Comparison of ENCODE assay signal across 20 mouse cellular contexts in genomic region chr13:67527049-67527730, GRCm38 (mm10). TPM values are rescaled to one million over a fixed set of nuclear protein-coding genes. Genes with fewer than 3 reads are reported as not detected.
"Had no signal": no experiment of that assay in that cellular context is flagged by ENCODE, and none has a peak within 500 bp of the region (broad histone marks: within the 10 kb centered on the region; RNA-seq: fewer than 3 reads in every experiment).

No protein-coding gene starts in this region.

- DNase-seq: kidney, adult 18-20 months; kidney, postnatal 10 days; kidney, postnatal 4 days; right cerebral cortex, adult 18-20 months; right cerebral cortex, postnatal 25 days; thymus, adult 18-20 months; thymus, postnatal 14 days had no signal

- H3K9me3 ChIP-seq: liver, embryonic 12.5 days; lung, embryonic 15.5 days had no signal

- H3K27me3 ChIP-seq: liver, embryonic 12.5 days; lung, embryonic 15.5 days had no signal

- H3K36me3 ChIP-seq: limb, embryonic 10.5 days; lung, embryonic 15.5 days had no signal

- H3K27ac ChIP-seq: lung, embryonic 15.5 days had no signal

- ATAC-seq: liver, embryonic 12.5 days had no signal

RNA-seq across cellular contexts. Expression of gene Gm26965, which starts 1.2 kb away (rescaled TPM):
- total RNA-seq: layer of hippocampus, postnatal 14 days; left cerebral cortex, postnatal 10 days; megakaryocyte progenitor cell, adult 5-6 weeks had no signal
- polyA plus RNA-seq: kidney, embryonic 14.5 days; limb, embryonic 10.5 days; limb, embryonic 14.5 days; liver, embryonic 12.5 days; liver, embryonic 16.5 days; lung, embryonic 15.5 days; midbrain, embryonic 11.5 days; neural tube, embryonic 14.5 days; small intestine, adult 2 months; stomach, embryonic 16.5 days had no signal
